Mouse (Mus musculus) liver, embryonic 13.5 days (tissue): ENCODE results near the gene Apex2. TPM values are rescaled to one million over a fixed set of nuclear protein-coding genes. Genes with fewer than 3 reads are reported as not detected.

Experiments
- ATAC-seq: fragments of 200-750 bp; cut with Nextera tagmentation; 2 replicates; pipeline ENCODE4 v1.8.0; 2017; ENCODE audit warnings: low read depth, mild to moderate bottlenecking, moderate number of reproducible peaks, moderate library complexity
- DNase-seq: peaks from one replicate; pipeline ENCODE4 v3.0.0; 2022
- H3K27ac ChIP-seq: fragments of 300-500 bp; sonication (generic); 2 replicates; pipeline ENCODE4 v1.5.1; 2015; ENCODE audit warnings: moderate library complexity, mild to moderate bottlenecking, inconsistent platforms
- H3K27me3 ChIP-seq: fragments of 300-500 bp; sonication (generic); 2 replicates; pipeline ENCODE4 v1.6.1; 2015; ENCODE audit warnings: mild to moderate bottlenecking, inconsistent platforms
- H3K36me3 ChIP-seq: fragments of 300-500 bp; sonication (generic); 2 replicates; pipeline ENCODE4 v1.6.1; 2015; ENCODE audit warnings: mild to moderate bottlenecking, inconsistent platforms
- H3K4me1 ChIP-seq: fragments of 300-500 bp; sonication (generic); replicated peaks from 2 replicates; pipeline ENCODE4 v1.6.1; 2015; ENCODE audit warnings: inconsistent platforms
- H3K4me2 ChIP-seq: fragments of 300-500 bp; sonication (generic); 2 replicates; pipeline ENCODE4 v1.6.1; 2015; ENCODE audit warnings: inconsistent platforms, mild to moderate bottlenecking, moderate library complexity
- H3K4me3 ChIP-seq: fragments of 300-500 bp; sonication (generic); replicated peaks from 2 replicates; pipeline ENCODE4 v1.5.1; 2015; ENCODE audit warnings: mild to moderate bottlenecking, inconsistent platforms
- H3K9ac ChIP-seq: fragments of 300-500 bp; sonication (generic); 2 replicates; pipeline ENCODE4 v1.6.1; 2015; ENCODE audit warnings: mild to moderate bottlenecking, inconsistent platforms
- H3K9me3 ChIP-seq: fragments of 300-500 bp; sonication (generic); replicated peaks from 2 replicates; pipeline ENCODE4 v1.6.1; 2016; ENCODE audit warnings: inconsistent platforms
- WGBS: fragments of 180-500 bp; shearing (Covaris S2); methylation state at CpG from one replicate; pipeline ENCODE4 v1.1.7; 2015; ENCODE audit not compliant: insufficient replicate concordance; 5-methylcytosine and 5-hydroxymethylcytosine counted together
- polyA plus RNA-seq: library from polyadenylated mRNA; unstranded; fragments of >200 nt; fragmentation: Nextera tagmentation; extraction: Ambion mirVana; gene quantifications from 2 replicates; pipeline ENCODE4 v1.2.1, GENCODE M21; 2015

Apex2 gene
- polyA plus RNA-seq = 12.7 and 13.1 TPM in 2 replicates

- peak within 1 kb of the TSS; percentile 81 for H3K9ac ChIP-seq
Measured at GRCm38 (mm10) chrX:150589696-150590095, at the start of gene Apex2. Apex2 (minus strand) TSS chrX:150589868.

DNA sequence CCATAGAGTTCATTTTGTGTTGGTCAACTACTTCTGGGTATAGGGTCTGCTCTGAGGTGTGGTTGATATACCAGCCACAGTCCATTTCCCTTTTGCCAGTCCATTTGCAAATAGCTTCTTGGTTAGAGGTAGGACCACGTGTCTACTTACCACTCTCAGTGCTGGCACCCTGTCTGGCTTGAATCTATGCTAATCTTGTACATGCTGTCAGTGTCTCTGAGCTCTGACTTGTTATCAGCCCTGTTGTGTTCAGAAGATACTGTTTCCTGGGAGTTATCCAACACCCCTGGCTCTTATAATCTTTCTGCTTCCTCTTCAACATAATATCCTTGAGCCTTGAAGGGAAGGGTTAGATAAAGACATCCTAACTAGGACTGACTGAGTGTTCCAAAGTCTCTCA, 46.8 kb upstream of the Apex2 start:
- H3K9me3 ChIP-seq = no peaks in the 10 kb centered on the region
- H3K36me3 ChIP-seq = no peaks in the 10 kb centered on the region
- H3K4me2 ChIP-seq = no peak overlapping the region
- 11% methylated on average over 1 of the region's 1 CpGs for WGBS
- H3K27ac ChIP-seq = no peak overlapping the region
- no peaks in the 10 kb centered on the region for H3K27me3 ChIP-seq
- H3K4me1 ChIP-seq = peaks cover 8% of the 10 kb centered on the region; the same call in 1 of the 2 replicates
- peak; percentile 84 for ATAC-seq
- H3K4me3 ChIP-seq = no peak overlapping the region
- DNase-seq = peak; percentile 9
- no peak overlapping the region for H3K9ac ChIP-seq

More at GRCm38 (mm10) chrX:150589696-150590095, at the start of gene Apex2:
- H3K4me1 ChIP-seq = peaks cover 29% of the 10 kb centered on the region
- ATAC-seq (no peak), DNase-seq (no peak)
- peak within 1 kb of the TSS; percentile 93 for H3K27ac ChIP-seq
- H3K4me3 ChIP-seq = peak within 1 kb of the TSS; percentile 70
- peak within 1 kb of the TSS; percentile 80 for H3K4me2 ChIP-seq
- 68% methylated on average over 5 of the region's 5 CpGs for WGBS
- H3K27me3 ChIP-seq = no peaks in the 10 kb centered on the region
- no peaks in the 10 kb centered on the region for H3K9me3 ChIP-seq
- H3K36me3 ChIP-seq = peaks cover 10% of the 10 kb centered on the region

- DNase-seq (no peak), ATAC-seq (no peak)
- H3K9ac ChIP-seq = no peak overlapping the region
- no peak overlapping the region for H3K4me2 ChIP-seq
- no peaks in the 10 kb centered on the region for H3K36me3 ChIP-seq
- no peak overlapping the region for H3K4me3 ChIP-seq
- H3K4me1 ChIP-seq = peaks cover 20% of the 10 kb centered on the region
- 68% methylated on average over 2 of the region's 2 CpGs for WGBS
- H3K27ac ChIP-seq = no peak overlapping the region
- no peaks in the 10 kb centered on the region for H3K27me3 ChIP-seq
- H3K9me3 ChIP-seq = no peaks in the 10 kb centered on the region
Measured at GRCm38 (mm10) chrX:150598882-150599281, 9.2 kb upstream of the Apex2 start.

DNA sequence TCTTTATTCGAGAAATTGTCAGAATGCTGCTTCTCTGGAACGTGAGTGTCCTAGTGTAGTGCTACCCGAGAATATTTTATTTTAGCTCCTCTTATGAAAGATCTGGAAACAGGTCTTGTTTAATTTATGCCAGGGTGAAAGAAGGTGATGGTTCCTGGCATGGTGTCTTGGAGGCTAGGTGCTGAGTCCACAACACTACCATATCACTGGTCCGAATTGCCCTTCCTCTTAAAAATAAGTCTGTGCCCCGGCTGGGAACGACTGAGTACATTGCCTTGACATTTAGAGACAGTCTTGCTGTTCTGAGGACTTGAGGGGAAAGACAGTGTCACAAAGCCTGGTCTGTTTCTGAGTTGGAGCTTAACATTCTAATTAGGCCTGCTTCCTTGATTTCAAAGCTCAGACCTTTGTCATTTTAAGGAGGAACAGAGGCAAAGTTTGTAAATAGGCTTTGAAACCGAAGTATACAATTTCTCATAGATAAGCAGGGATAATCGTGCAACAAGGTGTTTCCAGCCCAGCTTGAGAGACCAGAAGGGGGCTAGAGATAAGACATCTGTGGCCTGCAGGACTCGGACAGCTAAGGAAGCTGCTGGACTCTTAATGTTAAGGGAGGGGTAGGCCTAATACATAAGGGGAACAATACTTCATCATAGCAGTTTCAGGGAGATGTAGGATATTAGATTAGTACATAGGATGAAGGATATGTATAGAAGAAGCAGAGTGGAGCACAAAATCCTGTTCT, 5.5 kb upstream of the Apex2 start:
- Histone ChIP-seq H3K4me2 (peak overlapping the region; percentile 38), H3K9me3 (no peaks in the 10 kb centered on the region), H3K4me3 (no peak overlapping the region), H3K27me3 (no peaks in the 10 kb centered on the region), H3K27ac (peak overlapping the region; percentile 75), H3K4me1 (peaks cover 22% of the 10 kb centered on the region), H3K36me3 (no peaks in the 10 kb centered on the region), H3K9ac (peak overlapping the region; percentile 37; the same call in 1 of the 2 replicates)
- WGBS = 43% methylated on average over 9 of the region's 9 CpGs
- ATAC-seq = peak; percentile 89
- DNase-seq = peak; percentile 42

GRCm38 (mm10) chrX:150594176-150594575, 4.5 kb upstream of the Apex2 start:
- DNase-seq (no peak), ATAC-seq (peak; percentile 64)
- Histone ChIP-seq H3K27me3 (no peaks in the 10 kb centered on the region), H3K9ac (0 out of 2 replicates have a peak overlapping the region, but pooled peaks have one; percentile 17), H3K4me3 (no peak overlapping the region), H3K4me1 (peaks cover 29% of the 10 kb centered on the region), H3K27ac (peak overlapping the region; percentile 75), H3K4me2 (no peak overlapping the region), H3K9me3 (no peaks in the 10 kb centered on the region), H3K36me3 (no peaks in the 10 kb centered on the region)
- 47% methylated on average over 3 of the region's 3 CpGs for WGBS

DNA sequence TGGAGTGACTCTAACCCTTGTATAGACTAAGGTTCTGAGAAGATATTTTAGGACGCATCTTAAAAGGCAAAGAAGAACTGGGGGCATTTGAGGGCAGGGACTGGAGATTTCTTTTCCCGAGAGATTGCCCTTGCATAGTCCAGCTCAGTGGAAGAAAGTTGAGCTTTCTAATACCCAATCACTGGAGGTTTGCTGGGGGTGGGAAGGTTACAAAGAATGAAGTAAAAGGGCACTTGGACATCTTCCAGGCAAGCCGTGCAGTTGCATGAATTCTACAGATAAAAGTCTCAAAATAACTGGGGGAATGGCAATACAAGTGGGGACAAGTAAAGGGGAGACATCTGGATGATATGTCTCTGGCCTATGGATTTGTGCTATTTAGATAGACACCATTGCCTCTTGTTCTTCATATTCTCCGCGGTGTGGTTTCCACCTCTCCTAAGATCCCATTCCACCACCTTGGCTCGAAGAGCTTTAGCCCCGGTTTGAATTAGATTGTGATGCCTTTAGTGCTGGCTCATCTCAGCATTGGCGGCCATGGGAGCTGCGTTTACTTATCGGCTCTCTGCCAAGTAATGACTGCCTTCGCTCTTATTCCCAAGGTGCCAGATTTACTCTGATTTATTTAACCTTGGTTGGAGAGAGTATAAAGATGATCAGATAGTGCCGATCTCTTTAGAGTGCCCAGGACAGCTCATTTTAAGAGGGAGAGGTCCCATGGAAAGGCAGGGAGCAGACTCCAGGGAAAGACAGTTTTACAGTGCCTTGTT, 3.8 kb upstream of the Apex2 start:
- no peak overlapping the region for H3K27ac ChIP-seq
- ATAC-seq = no peak

GRCm38 (mm10) chrX:150588023-150588764, 1.5 kb downstream of the Apex2 start, which contains the start of gene Pfkfb1:
Pfkfb1 (plus strand) TSS chrX:150588229.
- Histone ChIP-seq H3K27me3 (no peaks in the 10 kb centered on the region), H3K27ac (peak within 1 kb of the TSS; percentile 93), H3K36me3 (peaks cover 14% of the 10 kb centered on the region), H3K4me2 (peak within 1 kb of the TSS; percentile 80), H3K9me3 (no peaks in the 10 kb centered on the region), H3K4me3 (peak within 1 kb of the TSS; percentile 70), H3K9ac (peak within 1 kb of the TSS; percentile 81), H3K4me1 (peaks cover 19% of the 10 kb centered on the region)
- ATAC-seq = peak; percentile 96
- WGBS = 15% methylated on average over 35 of the region's 35 CpGs
- peak; percentile 70 for DNase-seq

More for the DNA sequence above, 3.8 kb upstream of the Apex2 start:
- DNase-seq = no peak
- H3K9ac ChIP-seq = no peak overlapping the region
- H3K27me3 ChIP-seq = no peaks in the 10 kb centered on the region
- H3K9me3 ChIP-seq = no peaks in the 10 kb centered on the region
- no peak overlapping the region for H3K4me2 ChIP-seq
- no peak overlapping the region for H3K4me3 ChIP-seq
- H3K4me1 ChIP-seq = peaks cover 36% of the 10 kb centered on the region
- WGBS = 83% methylated on average over 12 of the region's 12 CpGs
- H3K36me3 ChIP-seq = no peaks in the 10 kb centered on the region

DNA sequence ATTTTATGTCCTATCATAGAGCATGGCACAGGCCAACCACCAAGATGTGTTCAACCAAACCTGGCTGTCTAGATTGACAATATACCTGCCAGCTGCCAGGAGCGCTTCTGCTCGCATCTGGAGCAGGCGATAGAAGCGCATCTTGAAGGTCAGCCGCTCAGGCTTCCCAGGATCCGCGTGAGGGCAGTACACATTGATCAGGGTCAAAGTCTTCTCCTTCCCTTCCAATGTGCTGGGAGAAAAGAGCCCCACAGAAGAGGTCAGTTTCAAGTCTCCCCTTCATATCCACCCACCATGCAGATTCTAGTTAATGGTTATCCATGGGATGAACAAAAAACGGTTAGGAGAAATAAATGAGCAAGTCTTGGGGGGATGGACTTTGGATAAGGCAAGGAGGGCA, 4.6 kb downstream of the Apex2 start:
- 85% methylated on average over 8 of the region's 8 CpGs for WGBS
- no peaks in the 10 kb centered on the region for H3K9me3 ChIP-seq
- peaks cover 14% of the 10 kb centered on the region for H3K36me3 ChIP-seq
- no peak overlapping the region for H3K4me3 ChIP-seq
- DNase-seq (no peak), ATAC-seq (no peak)
- no peaks in the 10 kb centered on the region for H3K27me3 ChIP-seq
- H3K9ac ChIP-seq = no peak overlapping the region
- no peak overlapping the region for H3K27ac ChIP-seq
- H3K4me2 ChIP-seq = no peak overlapping the region
- H3K4me1 ChIP-seq = peaks cover 19% of the 10 kb centered on the region

GRCm38 (mm10) chrX:150581921-150582320, 7.7 kb downstream of the Apex2 start:
- Histone ChIP-seq H3K9ac (no peak overlapping the region), H3K27me3 (no peaks in the 10 kb centered on the region), H3K9me3 (no peaks in the 10 kb centered on the region), H3K4me3 (no peak overlapping the region), H3K4me2 (no peak overlapping the region), H3K36me3 (peaks cover 14% of the 10 kb centered on the region), H3K27ac (no peak overlapping the region), H3K4me1 (peaks cover 2% of the 10 kb centered on the region; the same call in 1 of the 2 replicates)
- no peak for DNase-seq
- no peak for ATAC-seq

- no peaks in the 10 kb centered on the region for H3K9me3 ChIP-seq
- peak; percentile 100 for ATAC-seq
- 54% methylated on average over 12 of the region's 12 CpGs for WGBS
- peak; percentile 73 for DNase-seq
- peaks cover 85% of the 10 kb centered on the region for H3K36me3 ChIP-seq
- peaks cover 51% of the 10 kb centered on the region for H3K4me1 ChIP-seq
- H3K4me2 ChIP-seq = peak overlapping the region; percentile 59
- peak overlapping the region; percentile 33 for H3K4me3 ChIP-seq
- H3K9ac ChIP-seq = peak overlapping the region; percentile 71
- no peaks in the 10 kb centered on the region for H3K27me3 ChIP-seq
- peak overlapping the region; percentile 93 for H3K27ac ChIP-seq
Measured at GRCm38 (mm10) chrX:150564644-150565357, 24.9 kb downstream of the Apex2 start.
